Mouse (Mus musculus) common myeloid progenitor, adult 5-6 weeks (primary cell): ENCODE data around the gene Tubal3. TPM values are rescaled to one million over a fixed set of nuclear protein-coding genes. Genes with fewer than 3 reads are reported as not detected.
A peak's percentile ranks its signal among the peaks of the same experiment; 100 is the strongest.
"Not testable (repeated sequence)": the region's sequence is repeated elsewhere in the genome, so short reads cannot be mapped to it uniquely, and the experiment has no call there.

Experiments
- ATAC-seq: replicated peaks from 2 replicates; pipeline ENCODE4 v1.8.0; 2016; ENCODE audit warnings: low read depth, mild to moderate bottlenecking, moderate TSS enrichment, inconsistent platforms; ENCODE audit not compliant: poor library complexity, severe bottlenecking
- total RNA-seq: library from RNA; stranded (forward); fragments of 200-1000, 187-1606 nt; gene quantifications from 2 replicates; pipeline ENCODE4 v1.2.3, GENCODE M21; 2017

Gene Tubal3
- total RNA-seq: not detected in 2 replicates

DNA sequence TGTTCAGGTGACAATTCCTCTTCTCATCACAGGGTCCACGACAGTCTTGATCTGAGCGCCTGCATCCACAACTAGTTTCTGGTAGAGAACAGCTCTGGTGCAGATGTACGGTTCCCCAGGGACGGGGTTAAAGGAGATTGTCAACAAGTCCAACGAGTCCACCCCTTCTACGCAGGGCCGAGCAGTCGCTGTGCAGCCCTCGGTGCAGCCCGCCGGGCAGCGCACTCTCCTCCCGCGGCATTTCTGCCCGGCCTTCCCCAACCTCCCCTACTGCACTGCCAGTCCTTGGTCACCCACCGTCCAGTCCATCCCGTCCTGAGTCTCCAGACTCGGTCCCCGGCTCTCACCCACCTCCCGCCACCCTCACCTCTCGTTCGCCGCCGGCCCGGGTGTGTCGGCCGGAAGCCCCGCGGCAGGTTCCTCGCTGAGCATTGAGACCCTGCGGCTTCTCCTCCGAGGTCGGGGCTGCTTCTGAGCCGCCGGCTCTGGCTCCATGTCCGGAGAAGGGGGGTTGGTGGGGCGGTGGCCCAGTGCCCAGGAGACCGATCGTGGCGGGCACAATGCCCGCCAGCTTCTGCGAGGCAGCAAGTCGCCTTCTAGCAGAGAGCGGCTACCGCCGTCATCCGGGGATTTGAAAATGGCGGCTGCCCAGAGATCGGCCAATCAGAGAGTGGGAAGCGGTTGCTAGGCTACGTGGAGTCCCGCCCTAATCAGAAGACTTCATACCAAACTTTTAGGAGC lies at the start of gene Tubal3, which contains the start of gene Net1:
Gene Tubal3 (plus strand): TSS at position 704 of the 741 bp plus-strand sequence.
Gene Net1 (minus strand): TSS at position 650 of the 741 bp plus-strand sequence.
- ATAC-seq: peak; percentile 97

GRCm38 (mm10) chr13:3869901-3870300 lies 48.2 kb upstream of the Tubal3 start:
- no peak for ATAC-seq

- no peak for ATAC-seq
Observed at GRCm38 (mm10) chr13:3872832-3873231, 45.2 kb upstream of the Tubal3 start.

- ATAC-seq: no peak
Observed at GRCm38 (mm10) chr13:3876448-3876847, 41.6 kb upstream of the Tubal3 start.

DNA sequence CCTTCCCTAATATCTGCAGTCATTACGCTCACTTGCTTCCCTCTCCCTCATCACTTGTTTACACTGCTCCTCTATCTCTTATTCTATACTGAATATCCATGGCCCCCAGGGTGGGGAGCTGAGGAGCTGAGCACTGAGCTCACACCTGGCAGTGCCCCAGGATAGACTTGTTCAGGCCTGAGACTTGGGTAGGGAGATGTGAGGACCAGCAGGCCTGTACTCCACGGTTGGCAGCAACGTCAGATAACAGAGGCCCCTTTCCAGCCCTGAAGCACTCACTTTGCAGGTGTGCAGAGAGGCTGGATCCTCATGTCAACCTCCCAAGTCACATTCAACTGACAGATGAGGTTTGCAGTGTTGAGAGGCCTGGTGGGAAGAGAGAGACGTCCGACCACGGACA lies 40.9 kb upstream of the Tubal3 start:
- ATAC-seq: no peak

DNA sequence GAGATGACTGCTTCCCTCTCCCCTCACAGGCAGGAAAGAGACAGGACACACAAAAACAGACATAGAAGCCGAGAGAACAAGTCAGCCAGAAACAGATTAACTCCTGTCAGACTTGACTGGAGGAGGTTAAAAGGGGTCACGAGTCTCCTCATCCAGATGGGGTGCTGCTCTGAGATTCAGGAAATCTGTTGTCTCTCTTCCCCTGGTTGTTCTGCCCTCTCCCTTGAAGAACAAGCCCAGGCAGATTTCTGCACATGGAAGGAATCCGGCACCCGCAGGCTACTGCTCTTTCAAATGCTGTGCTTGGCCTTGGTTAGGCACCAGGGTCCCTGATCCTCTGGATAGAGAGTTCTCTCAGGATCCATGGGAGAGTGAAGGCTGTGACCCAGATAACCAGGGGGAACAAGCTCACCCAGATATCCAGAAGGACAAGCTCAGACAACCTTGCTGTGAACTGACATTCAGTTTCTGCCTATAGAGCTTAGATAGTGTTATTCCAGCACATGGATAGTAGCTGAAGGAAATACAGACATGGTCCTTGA lies 40.3 kb upstream of the Tubal3 start:
- ATAC-seq: no peak

GRCm38 (mm10) chr13:3886663-3887062 lies 31.4 kb upstream of the Tubal3 start:
- ATAC-seq: no peak

GRCm38 (mm10) chr13:3889111-3889510 lies 29.0 kb upstream of the Tubal3 start:
- ATAC-seq: no peak

DNA sequence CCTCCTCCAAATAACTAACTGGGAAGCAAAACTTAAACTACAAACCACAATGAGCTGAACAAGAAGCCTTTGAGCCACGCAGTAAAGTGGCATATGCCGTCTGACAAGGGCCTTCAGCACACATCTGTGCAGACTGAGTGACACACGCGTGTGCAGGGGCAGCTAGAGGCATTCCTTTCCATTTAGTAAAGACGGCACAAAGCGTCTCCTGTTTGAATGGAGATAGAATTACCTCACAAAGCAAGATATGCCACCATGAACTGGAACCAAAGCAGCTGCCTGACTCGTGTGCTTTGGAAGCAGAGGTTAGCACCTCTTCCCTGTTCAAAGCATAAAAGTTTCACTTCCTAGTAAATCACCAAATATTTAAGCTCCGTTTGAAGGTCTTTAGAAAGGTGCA lies 28.0 kb upstream of the Tubal3 start:
- no peak for ATAC-seq

GRCm38 (mm10) chr13:3891479-3892087 lies 26.5 kb upstream of the Tubal3 start:
- ATAC-seq: no peak

DNA sequence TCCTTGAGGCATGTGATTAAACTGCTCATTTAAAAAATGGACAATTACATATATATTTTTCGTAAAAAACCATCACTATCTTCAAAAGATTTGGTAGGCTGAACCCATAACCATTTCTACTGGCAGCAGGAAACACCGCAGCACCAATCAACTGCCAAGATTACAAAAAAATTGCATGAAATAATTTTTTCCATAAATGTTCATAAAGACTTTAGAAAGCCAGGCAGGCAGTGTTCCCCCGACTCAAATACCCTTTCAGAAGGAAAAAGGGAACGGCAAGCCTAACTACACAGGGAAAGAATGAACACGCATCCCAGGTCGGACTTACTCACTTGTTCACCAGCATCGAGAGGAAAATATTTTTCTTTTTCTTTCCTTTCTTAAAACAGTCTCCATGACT lies 25.5 kb upstream of the Tubal3 start:
- ATAC-seq: no peak

- ATAC-seq: peak; percentile 93
Observed at GRCm38 (mm10) chr13:3893126-3893734, 24.8 kb upstream of the Tubal3 start.

- no peak for ATAC-seq
Observed at GRCm38 (mm10) chr13:3894549-3894948, 23.5 kb upstream of the Tubal3 start.

- no peak for ATAC-seq
Observed at GRCm38 (mm10) chr13:3895397-3895980, 22.6 kb upstream of the Tubal3 start.

DNA sequence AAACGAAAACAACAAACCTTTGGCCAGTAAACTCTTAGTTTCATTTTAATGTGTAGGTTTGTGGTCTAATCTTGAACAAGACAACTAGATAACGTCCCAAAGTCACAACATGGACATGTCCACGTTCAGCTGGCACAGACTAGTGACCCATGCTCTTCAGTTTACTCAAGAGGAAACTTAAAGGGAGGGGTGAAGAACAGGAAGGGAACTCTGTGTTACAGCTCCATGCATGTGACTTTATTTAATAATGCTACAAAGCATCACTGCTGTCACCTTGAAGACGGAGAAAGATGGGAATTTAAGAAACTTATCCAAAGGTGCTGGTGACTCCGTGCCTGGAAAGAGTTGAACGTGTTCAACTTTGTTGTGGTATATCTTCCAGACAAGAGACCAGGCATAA lies 22.0 kb upstream of the Tubal3 start:
- no peak for ATAC-seq

DNA sequence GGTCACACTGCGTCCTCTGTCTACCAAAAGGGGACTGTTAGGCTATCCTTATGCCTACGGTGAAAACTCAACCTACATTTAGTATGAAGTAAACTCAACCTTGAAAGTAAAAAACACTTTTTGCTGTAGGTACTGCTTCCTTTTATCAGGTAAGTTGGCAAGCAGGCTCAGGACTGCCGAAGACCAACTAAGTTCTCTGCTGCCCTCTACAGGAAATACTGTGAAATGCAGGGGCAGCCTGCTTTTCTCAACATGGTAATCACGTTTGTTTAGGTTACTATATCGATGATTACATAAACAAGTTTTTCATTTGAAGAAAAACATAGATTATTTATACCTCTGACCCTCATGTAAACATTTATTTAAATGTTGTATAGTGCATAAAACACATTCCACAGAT lies 21.2 kb upstream of the Tubal3 start:
- peak; percentile 61 for ATAC-seq

DNA sequence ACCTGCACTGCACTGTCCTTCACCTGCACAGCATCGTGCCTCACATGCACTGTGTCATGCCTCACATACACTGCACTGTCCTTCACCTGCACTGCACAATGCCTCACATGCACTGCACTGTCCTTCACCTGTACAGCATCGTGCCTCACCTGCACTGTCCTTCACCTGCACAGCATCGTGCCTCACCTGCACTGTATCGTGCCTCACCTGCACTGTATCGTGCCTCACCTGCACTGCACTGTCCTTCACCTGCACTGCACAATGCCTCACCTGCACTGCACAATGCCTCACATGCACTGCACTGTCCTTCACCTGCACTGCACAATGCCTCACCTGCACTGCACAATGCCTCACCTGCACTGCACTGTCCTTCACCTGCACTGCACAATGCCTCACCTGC lies 19.9 kb upstream of the Tubal3 start:
- ATAC-seq: not testable (repeated sequence)

DNA sequence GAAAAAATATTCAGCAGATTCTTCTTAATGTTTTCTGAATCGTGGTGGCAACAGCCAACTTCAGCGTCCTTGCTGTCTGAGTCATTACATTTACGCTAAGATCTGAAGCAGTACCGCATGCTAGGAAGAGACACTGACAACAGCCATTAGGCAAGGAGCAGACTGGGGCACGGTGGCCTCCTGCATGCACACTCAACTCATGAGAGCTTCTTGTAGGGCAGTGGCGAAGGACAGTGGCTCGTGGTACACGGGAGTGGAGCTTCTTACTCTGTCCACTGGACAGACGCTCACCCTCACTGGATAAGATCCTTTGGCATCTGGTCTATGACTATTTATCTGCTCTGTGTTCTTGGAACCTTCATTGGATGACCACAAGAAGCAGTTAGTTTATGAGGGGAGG lies 18.8 kb upstream of the Tubal3 start:
- ATAC-seq: no peak

DNA sequence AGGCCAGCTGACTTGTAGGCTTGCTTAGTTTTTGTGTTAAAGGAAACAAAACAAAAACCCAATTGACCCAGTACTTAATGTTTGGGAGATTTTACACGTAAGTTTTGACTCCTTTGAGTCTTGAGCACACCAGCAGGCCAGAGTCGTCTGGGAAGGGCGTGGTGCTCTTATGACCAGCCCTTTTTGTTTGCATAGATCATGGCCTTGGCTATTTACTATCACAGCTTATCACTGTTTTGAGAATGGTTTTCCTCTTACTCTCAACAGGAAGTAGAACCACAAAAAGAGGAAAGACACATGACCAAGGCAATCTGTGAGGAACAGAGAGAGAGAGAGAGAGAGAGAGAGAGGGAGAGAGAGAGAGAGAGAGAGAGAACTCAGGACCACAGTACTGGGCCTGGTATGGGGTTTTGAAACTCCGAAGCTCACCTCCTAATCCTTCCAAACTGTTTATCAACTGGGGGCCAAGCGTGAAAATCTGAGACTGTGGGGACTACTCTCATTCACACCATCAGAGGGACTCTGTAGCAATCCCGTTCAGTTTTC lies 10.8 kb upstream of the Tubal3 start:
- no peak for ATAC-seq

GRCm38 (mm10) chr13:3908262-3908661 lies 9.8 kb upstream of the Tubal3 start:
- 0 out of 2 replicates have a peak, but pooled peaks have one; percentile 36 for ATAC-seq
